Mouse (Mus musculus): Measurements from ENCODE around the gene Slc41a2. TPM values are rescaled to one million over a fixed set of nuclear protein-coding genes. Genes with fewer than 3 reads are reported as not detected.

The Slc41a2 gene
- polyA plus RNA-seq, 1 experiment from 2014 or later, result 1.0 TPM

- no peak overlapping the region for H3K4me2 ChIP-seq
- 69% methylated on average over 6 of the region's 6 CpGs for WGBS
- H3K36me3 ChIP-seq, result no peaks in the 10 kb centered on the region
Measured at GRCm38 (mm10) chr10:83330336-83330735, 7.3 kb downstream of the Slc41a2 start.

DNA sequence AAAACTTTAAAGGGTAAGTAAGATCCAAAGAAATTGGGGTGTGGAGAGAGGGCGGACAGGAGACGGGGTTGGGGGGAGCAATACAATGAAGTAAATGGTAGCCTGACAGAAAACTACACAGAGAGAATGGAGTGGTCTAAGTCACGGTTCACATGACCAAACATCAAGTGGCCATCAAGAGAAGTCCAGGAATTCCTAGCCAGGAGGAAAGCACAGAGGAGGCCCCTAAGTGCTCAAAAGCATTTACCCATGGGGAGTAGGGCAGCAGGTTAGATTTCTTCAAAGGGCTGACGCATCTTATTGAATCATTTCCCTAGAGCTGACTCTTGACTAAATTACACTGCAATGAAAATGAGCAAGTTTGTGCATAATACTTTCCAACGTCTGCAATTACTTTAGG lies 8.9 kb downstream of the Slc41a2 start:
- no peak for ATAC-seq (ENCODE audit: insufficient number of reproducible peaks, low FRiP score)
- 80% methylated on average over 5 of the region's 5 CpGs for WGBS

More at GRCm38 (mm10) chr10:83330336-83330735, 7.3 kb downstream of the Slc41a2 start:
- no peak for ATAC-seq (ENCODE audit: insufficient number of reproducible peaks, low FRiP score)
- Histone ChIP-seq H3K4me3 (no peak overlapping the region), H3K27ac (ENCODE audit: poor library complexity, severe bottlenecking) (no peak overlapping the region), H3K9ac (no peak overlapping the region), H3K4me1 (replicated peaks) (no peaks in the 10 kb centered on the region), H3K9me3 (replicated peaks) (no peaks in the 10 kb centered on the region), H3K27me3 (replicated peaks) (peaks cover 27% of the 10 kb centered on the region)

GRCm38 (mm10) chr10:83326648-83327285 lies 10.9 kb downstream of the Slc41a2 start:
- 86% methylated on average over 14 of the region's 14 CpGs for WGBS
- H3K9me3 ChIP-seq (replicated peaks), result no peaks in the 10 kb centered on the region
- H3K9ac ChIP-seq, result no peak overlapping the region
- no peak overlapping the region for H3K4me3 ChIP-seq
- no peaks in the 10 kb centered on the region for H3K27me3 ChIP-seq (replicated peaks)
- H3K27ac ChIP-seq (ENCODE audit: poor library complexity, severe bottlenecking), result no peak overlapping the region
- no peaks in the 10 kb centered on the region for H3K36me3 ChIP-seq
- no peak for ATAC-seq (ENCODE audit: insufficient number of reproducible peaks, low FRiP score)
- no peak overlapping the region for H3K4me2 ChIP-seq
- 0 out of 2 replicates have a peak, but pooled peaks cover 3% of the 10 kb centered on the region for H3K4me1 ChIP-seq (replicated peaks)

More for the DNA sequence above, 8.9 kb downstream of the Slc41a2 start:
- H3K4me3 ChIP-seq, result no peak overlapping the region
- H3K9me3 ChIP-seq (replicated peaks), result no peaks in the 10 kb centered on the region
- no peak overlapping the region for H3K9ac ChIP-seq
- no peaks in the 10 kb centered on the region for H3K4me1 ChIP-seq (replicated peaks)
- H3K4me2 ChIP-seq, result no peak overlapping the region
- peaks cover 11% of the 10 kb centered on the region for H3K27me3 ChIP-seq (replicated peaks)
- H3K27ac ChIP-seq (ENCODE audit: poor library complexity, severe bottlenecking), result no peak overlapping the region
- no peaks in the 10 kb centered on the region for H3K36me3 ChIP-seq

GRCm38 (mm10) chr10:83325903-83326302 lies 11.8 kb downstream of the Slc41a2 start:
- ATAC-seq (ENCODE audit: insufficient number of reproducible peaks, low FRiP score), result no peak
- no peak overlapping the region for H3K9ac ChIP-seq
- H3K9me3 ChIP-seq (replicated peaks), result no peaks in the 10 kb centered on the region
- H3K4me1 ChIP-seq (replicated peaks), result 0 out of 2 replicates have a peak, but pooled peaks cover 3% of the 10 kb centered on the region
- H3K27ac ChIP-seq (ENCODE audit: poor library complexity, severe bottlenecking), result no peak overlapping the region
- no peaks in the 10 kb centered on the region for H3K36me3 ChIP-seq
- no peak overlapping the region for H3K4me2 ChIP-seq
- 77% methylated on average over 1 of the region's 1 CpGs for WGBS
- no peaks in the 10 kb centered on the region for H3K27me3 ChIP-seq (replicated peaks)
- H3K4me3 ChIP-seq, result no peak overlapping the region

DNA sequence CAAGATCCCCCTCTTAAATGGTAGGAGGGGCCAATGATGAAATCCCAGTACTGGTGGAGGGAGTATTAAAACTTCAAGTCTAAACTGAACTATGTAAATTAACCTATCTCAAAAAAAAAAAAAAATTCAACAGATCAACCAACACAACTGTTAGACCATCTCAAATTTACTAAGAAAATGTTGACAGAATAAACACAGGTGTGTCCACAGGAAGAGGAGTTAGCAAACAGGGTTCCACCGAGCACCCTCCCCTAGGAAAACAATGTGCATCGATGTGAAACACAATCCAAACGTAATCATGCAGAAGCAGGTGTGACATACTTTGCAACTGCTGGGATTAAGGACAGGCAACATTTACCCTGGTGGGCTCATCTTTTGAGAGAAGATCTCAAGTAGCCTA lies 12.8 kb downstream of the Slc41a2 start:
- H3K4me3 ChIP-seq, result no peak overlapping the region
- H3K9me3 ChIP-seq (replicated peaks), result no peaks in the 10 kb centered on the region
- no peak for ATAC-seq (ENCODE audit: insufficient number of reproducible peaks, low FRiP score)
- H3K36me3 ChIP-seq, result no peaks in the 10 kb centered on the region
- H3K27me3 ChIP-seq (replicated peaks), result no peaks in the 10 kb centered on the region
- H3K4me1 ChIP-seq (replicated peaks), result 0 out of 2 replicates have a peak, but pooled peaks cover 3% of the 10 kb centered on the region
- no peak overlapping the region for H3K27ac ChIP-seq (ENCODE audit: poor library complexity, severe bottlenecking)
- no peak overlapping the region for H3K9ac ChIP-seq
- 75% methylated on average over 3 of the region's 3 CpGs for WGBS
- no peak overlapping the region for H3K4me2 ChIP-seq

DNA sequence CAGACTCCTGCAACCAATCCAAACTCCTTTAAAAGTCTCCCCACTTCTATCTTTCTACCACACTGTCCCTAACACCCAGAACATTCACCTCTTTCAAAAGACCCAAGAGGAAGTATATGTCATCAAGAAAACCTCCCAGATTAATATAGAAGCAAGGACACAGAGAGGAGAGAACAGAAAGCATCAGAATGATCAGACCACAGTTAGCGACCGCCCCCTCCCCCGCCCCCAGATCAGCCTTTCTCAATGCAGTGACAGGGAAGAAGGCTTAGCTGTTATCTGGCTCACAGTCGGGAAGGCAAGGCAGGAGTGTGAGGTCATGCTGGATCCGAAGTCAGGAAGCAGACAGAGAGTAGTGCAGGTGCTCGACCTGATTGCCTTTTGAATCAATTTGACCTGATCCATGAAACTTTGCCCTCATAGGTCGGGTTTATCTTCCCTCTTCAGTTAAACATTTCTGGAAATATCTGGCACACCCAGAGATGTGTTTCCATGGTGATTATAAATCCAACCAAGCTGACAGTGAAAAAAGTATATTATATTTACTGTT lies 15.1 kb downstream of the Slc41a2 start:
- no peak overlapping the region for H3K4me3 ChIP-seq
- H3K9ac ChIP-seq, result no peak overlapping the region
- no peaks in the 10 kb centered on the region for H3K9me3 ChIP-seq (replicated peaks)
- 0 out of 2 replicates have a peak, but pooled peaks cover 3% of the 10 kb centered on the region for H3K4me1 ChIP-seq (replicated peaks)
- no peak for ATAC-seq (ENCODE audit: insufficient number of reproducible peaks, low FRiP score)
- H3K27ac ChIP-seq (ENCODE audit: poor library complexity, severe bottlenecking), result no peak overlapping the region
- no peaks in the 10 kb centered on the region for H3K36me3 ChIP-seq
- 30% methylated on average over 7 of the region's 7 CpGs for WGBS
- H3K4me2 ChIP-seq, result no peak overlapping the region
- no peaks in the 10 kb centered on the region for H3K27me3 ChIP-seq (replicated peaks)

- Histone ChIP-seq H3K27ac (ENCODE audit: poor library complexity, severe bottlenecking) (no peak overlapping the region), H3K36me3 (no peaks in the 10 kb centered on the region), H3K4me3 (no peak overlapping the region), H3K27me3 (replicated peaks) (no peaks in the 10 kb centered on the region), H3K4me2 (no peak overlapping the region), H3K9ac (no peak overlapping the region), H3K4me1 (replicated peaks) (0 out of 2 replicates have a peak, but pooled peaks cover 3% of the 10 kb centered on the region), H3K9me3 (replicated peaks) (no peaks in the 10 kb centered on the region)
- 84% methylated on average over 6 of the region's 6 CpGs for WGBS
- ATAC-seq (ENCODE audit: insufficient number of reproducible peaks, low FRiP score), result no peak
Measured at GRCm38 (mm10) chr10:83321528-83321927, 16.2 kb downstream of the Slc41a2 start.

DNA sequence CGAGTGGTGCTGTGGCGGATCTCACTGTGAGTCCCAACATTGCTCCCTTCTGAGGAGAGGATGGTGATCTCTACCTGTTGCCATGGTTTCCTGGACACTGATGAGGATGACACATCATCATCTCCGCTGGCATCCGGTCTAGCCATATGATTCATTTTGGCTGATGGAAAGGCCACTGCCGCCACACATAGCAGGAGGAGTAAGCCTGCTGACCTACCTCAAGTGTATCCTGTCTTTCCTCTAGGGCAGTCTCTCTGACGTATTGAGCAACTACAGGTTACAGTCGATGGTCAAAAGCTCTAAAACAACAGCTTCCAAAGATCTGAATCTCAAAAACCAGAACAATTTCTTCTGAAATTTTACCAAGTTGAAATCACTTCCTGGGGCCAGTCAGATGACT lies 16.8 kb downstream of the Slc41a2 start:
- H3K9ac ChIP-seq, result no peak overlapping the region
- ATAC-seq (ENCODE audit: insufficient number of reproducible peaks, low FRiP score), result no peak
- H3K27ac ChIP-seq (ENCODE audit: poor library complexity, severe bottlenecking), result no peak overlapping the region
- no peak overlapping the region for H3K4me2 ChIP-seq
- H3K27me3 ChIP-seq (replicated peaks), result no peaks in the 10 kb centered on the region
- no peak overlapping the region for H3K4me3 ChIP-seq
- 85% methylated on average over 7 of the region's 7 CpGs for WGBS
- H3K4me1 ChIP-seq (replicated peaks), result 0 out of 2 replicates have a peak, but pooled peaks cover 3% of the 10 kb centered on the region
- H3K36me3 ChIP-seq, result no peaks in the 10 kb centered on the region
- no peaks in the 10 kb centered on the region for H3K9me3 ChIP-seq (replicated peaks)

- Histone ChIP-seq H3K9ac (no peak overlapping the region), H3K36me3 (no peaks in the 10 kb centered on the region), H3K4me2 (no peak overlapping the region), H3K4me3 (no peak overlapping the region), H3K27me3 (replicated peaks) (no peaks in the 10 kb centered on the region), H3K4me1 (replicated peaks) (0 out of 2 replicates have a peak, but pooled peaks cover 3% of the 10 kb centered on the region), H3K27ac (ENCODE audit: poor library complexity, severe bottlenecking) (no peak overlapping the region), H3K9me3 (replicated peaks) (no peaks in the 10 kb centered on the region)
- ATAC-seq (ENCODE audit: insufficient number of reproducible peaks, low FRiP score), result no peak
- 70% methylated on average over 6 of the region's 6 CpGs for WGBS
Measured at GRCm38 (mm10) chr10:83320396-83320795, 17.3 kb downstream of the Slc41a2 start.

GRCm38 (mm10) chr10:83313033-83313432 lies 24.6 kb downstream of the Slc41a2 start:
- no peak for ATAC-seq (ENCODE audit: insufficient number of reproducible peaks, low FRiP score)
- Histone ChIP-seq H3K4me3 (no peak overlapping the region), H3K36me3 (peaks cover 5% of the 10 kb centered on the region; the same call in 1 of the 2 replicates), H3K27ac (ENCODE audit: poor library complexity, severe bottlenecking) (no peak overlapping the region), H3K4me1 (replicated peaks) (no peaks in the 10 kb centered on the region), H3K27me3 (replicated peaks) (no peaks in the 10 kb centered on the region), H3K4me2 (no peak overlapping the region), H3K9ac (no peak overlapping the region), H3K9me3 (replicated peaks) (peaks cover 10% of the 10 kb centered on the region)
- WGBS, result 55% methylated on average over 5 of the region's 5 CpGs

- no peaks in the 10 kb centered on the region for H3K4me1 ChIP-seq (replicated peaks)
- no peak for ATAC-seq (ENCODE audit: insufficient number of reproducible peaks, low FRiP score)
- peaks cover 5% of the 10 kb centered on the region; the same call in 1 of the 2 replicates for H3K36me3 ChIP-seq
- H3K4me2 ChIP-seq, result no peak overlapping the region
- no peak overlapping the region for H3K27ac ChIP-seq (ENCODE audit: poor library complexity, severe bottlenecking)
- 84% methylated on average over 7 of the region's 7 CpGs for WGBS
- no peak overlapping the region for H3K9ac ChIP-seq
- H3K27me3 ChIP-seq (replicated peaks), result no peaks in the 10 kb centered on the region
- H3K4me3 ChIP-seq, result no peak overlapping the region
- peaks cover 10% of the 10 kb centered on the region for H3K9me3 ChIP-seq (replicated peaks)
Measured at GRCm38 (mm10) chr10:83310356-83310755, 27.3 kb downstream of the Slc41a2 start.
